Mouse (Mus musculus): ENCODE measurements at regions not wholly inside any gene's neighbourhood (a gene's known extent, or its start where the extent isn't known, plus 50 kb on each side); places are given as distances from the start of the nearest gene placed in this dataset.

DNA sequence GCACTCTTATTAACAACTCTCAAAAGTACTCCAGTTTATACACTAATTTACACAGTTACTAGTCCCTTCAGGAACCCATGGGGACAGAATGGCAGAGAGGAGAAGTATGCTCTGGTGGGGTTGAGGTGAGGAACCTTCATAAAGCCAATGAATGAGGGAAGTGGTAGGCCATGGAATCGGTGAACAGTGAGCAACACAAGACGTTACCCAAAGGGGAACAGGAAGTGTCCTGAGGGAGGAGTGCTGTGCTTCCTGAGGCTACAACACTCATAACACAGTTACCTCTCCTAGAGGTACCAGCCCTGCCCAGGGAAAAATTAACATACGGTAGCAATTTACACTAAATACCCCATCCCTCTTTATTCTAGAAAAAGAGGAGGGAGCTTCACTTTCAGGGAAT lies 216.0 kb upstream of the Il12b start:
- Histone ChIP-seq H3K79me2 (ENCODE audit: control insufficient read depth, insufficient read depth) (no peaks in the 10 kb centered on the region), H3K27me3 (ENCODE audit: control insufficient read depth, insufficient read depth, insufficient read length) (no peaks in the 10 kb centered on the region), H3K36me3 (ENCODE audit: control insufficient read depth, insufficient read depth) (no peaks in the 10 kb centered on the region), H3K4me3 (no peak overlapping the region), H3ac (ENCODE audit: control insufficient read depth, insufficient read length) (no peak overlapping the region), H3K4me2 (ENCODE audit: low read depth) (no peak overlapping the region)
- TF ChIP-seq TCF3 (IDR thresholded peaks at IDR 0.05; ENCODE audit: insufficient read length, low read depth) (no peak), CEBPB (IDR thresholded peaks at IDR 0.05; ENCODE audit: insufficient read depth, poor library complexity, severe bottlenecking) (no peak), POLR2AphosphoS2 (IDR thresholded peaks at IDR 0.05; ENCODE audit: insufficient read length, low read depth) (no peak), MYOD1 (IDR thresholded peaks at IDR 0.05; ENCODE audit: control insufficient read depth in 1 of 3, insufficient read length in 2 of 3, low read depth in 2 of 3) (no peak), E2F4 (IDR thresholded peaks at IDR 0.05; ENCODE audit: insufficient read depth) (no peak), POLR2A (IDR thresholded peaks at IDR 0.05; ENCODE audit: insufficient read length, low read depth) (no peak), SRF (IDR thresholded peaks at IDR 0.05; ENCODE audit: control insufficient read depth, insufficient read length, low read depth) (no peak), TCF12 (IDR thresholded peaks at IDR 0.05; ENCODE audit: insufficient read depth, poor library complexity, severe bottlenecking) (no peak), MYOG (IDR thresholded peaks at IDR 0.05; ENCODE audit: control insufficient read depth in 1 of 3, insufficient read depth in 1 of 3, insufficient read length in 2 of 3, low read depth in 2 of 3) (no peak), REST (IDR thresholded peaks at IDR 0.05; ENCODE audit: insufficient read depth, insufficient read length) (no peak), USF1 (IDR thresholded peaks at IDR 0.05; ENCODE audit: low read depth) (no peak), MAX (IDR thresholded peaks at IDR 0.05; ENCODE audit: low read depth) (no peak)

DNA sequence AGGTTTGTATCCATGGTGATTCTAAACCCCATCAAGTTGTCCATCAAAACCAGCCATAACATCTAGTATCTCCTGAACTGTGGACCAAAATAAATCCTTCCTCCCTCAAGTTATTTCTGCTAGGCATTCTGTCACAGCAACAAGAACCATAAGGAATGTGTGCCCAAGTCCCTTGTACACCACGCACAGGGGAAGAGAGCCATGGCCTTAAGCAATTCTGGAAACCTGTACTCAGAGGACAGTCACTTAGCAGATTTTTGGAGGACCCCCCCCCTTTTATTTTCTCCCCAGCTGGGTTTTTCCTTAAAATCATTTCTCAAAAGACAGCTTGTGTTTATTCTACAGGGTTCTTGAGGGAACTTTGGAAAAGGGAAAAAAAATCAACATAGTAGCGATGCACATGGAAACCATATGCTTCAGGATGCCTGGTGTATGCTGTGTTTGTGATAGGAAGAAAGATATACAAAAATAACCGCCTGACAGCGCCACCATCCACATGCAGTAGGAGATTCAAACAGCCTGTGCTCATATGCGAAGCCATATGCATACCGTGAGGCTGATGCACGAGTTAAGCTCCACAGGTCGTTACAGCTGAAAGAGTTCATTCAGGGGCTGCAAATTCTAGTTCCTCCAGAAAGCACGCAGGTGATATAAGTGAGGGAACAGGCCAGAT lies 214.5 kb upstream of the Il12b start:
- H3K27me3 ChIP-seq (ENCODE audit: control insufficient read depth, insufficient read depth, insufficient read length): no peaks in the 10 kb centered on the region
- no peaks in the 10 kb centered on the region for H3K36me3 ChIP-seq (ENCODE audit: control insufficient read depth, insufficient read depth)
- H3K4me3 ChIP-seq: no peak overlapping the region
- TF ChIP-seq MAX (IDR thresholded peaks at IDR 0.05; ENCODE audit: low read depth) (no peak), MYOD1 (IDR thresholded peaks at IDR 0.05; ENCODE audit: control insufficient read depth in 1 of 3, insufficient read length in 2 of 3, low read depth in 2 of 3) (no peak), TCF3 (IDR thresholded peaks at IDR 0.05; ENCODE audit: insufficient read length, low read depth) (no peak)
- no peak overlapping the region for H3ac ChIP-seq (ENCODE audit: control insufficient read depth, insufficient read length)
- H3K4me2 ChIP-seq (ENCODE audit: low read depth): no peak overlapping the region
- no peaks in the 10 kb centered on the region for H3K79me2 ChIP-seq (ENCODE audit: control insufficient read depth, insufficient read depth)

GRCm38 (mm10) chr11:44188202-44188601 lies 211.7 kb upstream of the Il12b start:
- Histone ChIP-seq H3K4me3 (no peak overlapping the region), H3K27me3 (ENCODE audit: control insufficient read depth, insufficient read depth, insufficient read length) (no peaks in the 10 kb centered on the region), H3K36me3 (ENCODE audit: control insufficient read depth, insufficient read depth) (no peaks in the 10 kb centered on the region), H3K79me2 (ENCODE audit: control insufficient read depth, insufficient read depth) (no peaks in the 10 kb centered on the region), H3K4me2 (ENCODE audit: low read depth) (no peak overlapping the region), H3ac (ENCODE audit: control insufficient read depth, insufficient read length) (no peak overlapping the region)
- no peak for TF ChIP-seq CEBPB (IDR thresholded peaks at IDR 0.05; ENCODE audit: insufficient read depth, poor library complexity, severe bottlenecking)
- TF ChIP-seq E2F4 (IDR thresholded peaks at IDR 0.05; ENCODE audit: insufficient read depth): no peak
- no peak for TF ChIP-seq TCF12 (IDR thresholded peaks at IDR 0.05; ENCODE audit: insufficient read depth, poor library complexity, severe bottlenecking)
- no peak for TF ChIP-seq SRF (IDR thresholded peaks at IDR 0.05; ENCODE audit: control insufficient read depth, insufficient read length, low read depth)
- no peak for TF ChIP-seq REST (IDR thresholded peaks at IDR 0.05; ENCODE audit: insufficient read depth, insufficient read length)
- no peak for TF ChIP-seq USF1 (IDR thresholded peaks at IDR 0.05; ENCODE audit: low read depth)
- no peak for TF ChIP-seq TCF3 (IDR thresholded peaks at IDR 0.05; ENCODE audit: insufficient read length, low read depth)
- no peak for TF ChIP-seq POLR2A (IDR thresholded peaks at IDR 0.05; ENCODE audit: insufficient read length, low read depth)
- TF ChIP-seq MYOD1 (IDR thresholded peaks at IDR 0.05; ENCODE audit: control insufficient read depth in 1 of 3, insufficient read length in 2 of 3, low read depth in 2 of 3): no peak
- TF ChIP-seq MYOG (IDR thresholded peaks at IDR 0.05; ENCODE audit: control insufficient read depth in 1 of 3, insufficient read depth in 1 of 3, insufficient read length in 2 of 3, low read depth in 2 of 3): no peak
- no peak for TF ChIP-seq POLR2AphosphoS2 (IDR thresholded peaks at IDR 0.05; ENCODE audit: insufficient read length, low read depth)
- no peak for TF ChIP-seq MAX (IDR thresholded peaks at IDR 0.05; ENCODE audit: low read depth)

- TF ChIP-seq E2F4 (IDR thresholded peaks at IDR 0.05; ENCODE audit: insufficient read depth) (no peak), MYOG (IDR thresholded peaks at IDR 0.05; ENCODE audit: control insufficient read depth in 1 of 3, insufficient read depth in 1 of 3, insufficient read length in 2 of 3, low read depth in 2 of 3) (no peak), TCF12 (IDR thresholded peaks at IDR 0.05; ENCODE audit: insufficient read depth, poor library complexity, severe bottlenecking) (no peak), REST (IDR thresholded peaks at IDR 0.05; ENCODE audit: insufficient read depth, insufficient read length) (no peak), TCF3 (IDR thresholded peaks at IDR 0.05; ENCODE audit: insufficient read length, low read depth) (no peak), MAX (IDR thresholded peaks at IDR 0.05; ENCODE audit: low read depth) (no peak), POLR2AphosphoS2 (IDR thresholded peaks at IDR 0.05; ENCODE audit: insufficient read length, low read depth) (no peak), SRF (IDR thresholded peaks at IDR 0.05; ENCODE audit: control insufficient read depth, insufficient read length, low read depth) (no peak), POLR2A (IDR thresholded peaks at IDR 0.05; ENCODE audit: insufficient read length, low read depth) (no peak), CEBPB (IDR thresholded peaks at IDR 0.05; ENCODE audit: insufficient read depth, poor library complexity, severe bottlenecking) (no peak), USF1 (IDR thresholded peaks at IDR 0.05; ENCODE audit: low read depth) (no peak), MYOD1 (IDR thresholded peaks at IDR 0.05; ENCODE audit: control insufficient read depth in 1 of 3, insufficient read length in 2 of 3, low read depth in 2 of 3) (no peak)
- H3K79me2 ChIP-seq (ENCODE audit: control insufficient read depth, insufficient read depth): no peaks in the 10 kb centered on the region
- H3K4me2 ChIP-seq (ENCODE audit: low read depth): no peak overlapping the region
- H3K4me3 ChIP-seq: no peak overlapping the region
- H3K36me3 ChIP-seq (ENCODE audit: control insufficient read depth, insufficient read depth): no peaks in the 10 kb centered on the region
- H3ac ChIP-seq (ENCODE audit: control insufficient read depth, insufficient read length): no peak overlapping the region
- H3K27me3 ChIP-seq (ENCODE audit: control insufficient read depth, insufficient read depth, insufficient read length): no peaks in the 10 kb centered on the region
These were observed 206.1 kb upstream of the Il12b start for GRCm38 (mm10) chr11:44193806-44194205.
